Mouse (Mus musculus) liver, adult 2 months (tissue): ENCODE measurements around the gene Ralgds. TPM values are rescaled to one million over a fixed set of nuclear protein-coding genes. Genes with fewer than 3 reads are reported as not detected.

Experiments
- DNase-seq: peaks from one replicate; pipeline ENCODE4 v3.0.0-alpha.2; 2011; ENCODE audit warnings: low read depth, low spot score; ENCODE audit errors: extremely low read depth
- H3K27ac ChIP-seq: fragments of 200-500 bp; replicated peaks from 2 replicates; pipeline ENCODE4 v1.5.1; 2012; ENCODE audit warnings: low read depth, mild to moderate bottlenecking, control low read depth, inconsistent platforms, low read length; ENCODE audit not compliant: insufficient read depth
- H3K27me3 ChIP-seq: fragments of 200-500 bp; 2 replicates; pipeline ENCODE4 v1.6.1; 2012; ENCODE audit warnings: mild to moderate bottlenecking, moderate library complexity, low read length, inconsistent platforms; ENCODE audit not compliant: control insufficient read depth, insufficient read depth
- H3K36me3 ChIP-seq: fragments of 200-500 bp; 2 replicates; pipeline ENCODE4 v1.6.1; 2012; ENCODE audit warnings: low read length, inconsistent platforms; ENCODE audit not compliant: control insufficient read depth, insufficient read depth
- H3K4me1 ChIP-seq: fragments of 200-500 bp; 2 replicates; pipeline ENCODE4 v1.6.1; 2011; ENCODE audit warnings: low read length; ENCODE audit not compliant: control insufficient read depth, insufficient read depth
- H3K4me3 ChIP-seq: fragments of 200-500 bp; 2 replicates; pipeline ENCODE4 v1.5.1; 2011; ENCODE audit warnings: low read depth, mild to moderate bottlenecking, control low read depth, low read length, moderate library complexity; ENCODE audit not compliant: insufficient read depth
- H3K79me2 ChIP-seq: fragments of 200-500 bp; 2 replicates; pipeline ENCODE4 v1.6.1; 2012; ENCODE audit warnings: inconsistent platforms, mild to moderate bottlenecking, low read length, moderate library complexity; ENCODE audit not compliant: control insufficient read depth, insufficient read depth
- H3K9ac ChIP-seq: fragments of 200-500 bp; 2 replicates; pipeline ENCODE4 v1.6.1; 2012; ENCODE audit warnings: low read depth, mild to moderate bottlenecking, control low read depth, inconsistent platforms, low read length
- CTCF ChIP-seq: fragments of 200-500 bp; IDR thresholded peaks from 2 replicates; pipeline ENCODE4 v1.5.1; 2011; ENCODE audit warnings: low read depth, low read length, control low read depth
- POLR2A ChIP-seq: fragments of 200-500 bp; IDR thresholded peaks from 2 replicates; pipeline ENCODE4 v1.6.1; 2011; ENCODE audit warnings: low read length, control low read depth; ENCODE audit not compliant: insufficient read depth; ENCODE audit errors: extremely low read depth
- WGBS: fragments of 180-500 bp; shearing (Covaris S2); methylation state at CpG from one replicate; pipeline ENCODE4 v1.1.7; 2018; 5-methylcytosine and 5-hydroxymethylcytosine counted together
- polyA plus RNA-seq: library from polyadenylated mRNA; depleted of rRNA; stranded (reverse); fragments of >200 nt; gene quantifications from 2 replicates; pipeline ENCODE4 v1.2.3, GENCODE M21; 2012
- total RNA-seq: library from RNA; depleted of rRNA; stranded (reverse); fragments of >200 nt; gene quantifications from 2 replicates; pipeline ENCODE4 v1.2.3, GENCODE M21; 2014

Ralgds gene
- total and polyA plus RNA-seq, 2 experiments: 1.1 to 3.0 TPM

DNA sequence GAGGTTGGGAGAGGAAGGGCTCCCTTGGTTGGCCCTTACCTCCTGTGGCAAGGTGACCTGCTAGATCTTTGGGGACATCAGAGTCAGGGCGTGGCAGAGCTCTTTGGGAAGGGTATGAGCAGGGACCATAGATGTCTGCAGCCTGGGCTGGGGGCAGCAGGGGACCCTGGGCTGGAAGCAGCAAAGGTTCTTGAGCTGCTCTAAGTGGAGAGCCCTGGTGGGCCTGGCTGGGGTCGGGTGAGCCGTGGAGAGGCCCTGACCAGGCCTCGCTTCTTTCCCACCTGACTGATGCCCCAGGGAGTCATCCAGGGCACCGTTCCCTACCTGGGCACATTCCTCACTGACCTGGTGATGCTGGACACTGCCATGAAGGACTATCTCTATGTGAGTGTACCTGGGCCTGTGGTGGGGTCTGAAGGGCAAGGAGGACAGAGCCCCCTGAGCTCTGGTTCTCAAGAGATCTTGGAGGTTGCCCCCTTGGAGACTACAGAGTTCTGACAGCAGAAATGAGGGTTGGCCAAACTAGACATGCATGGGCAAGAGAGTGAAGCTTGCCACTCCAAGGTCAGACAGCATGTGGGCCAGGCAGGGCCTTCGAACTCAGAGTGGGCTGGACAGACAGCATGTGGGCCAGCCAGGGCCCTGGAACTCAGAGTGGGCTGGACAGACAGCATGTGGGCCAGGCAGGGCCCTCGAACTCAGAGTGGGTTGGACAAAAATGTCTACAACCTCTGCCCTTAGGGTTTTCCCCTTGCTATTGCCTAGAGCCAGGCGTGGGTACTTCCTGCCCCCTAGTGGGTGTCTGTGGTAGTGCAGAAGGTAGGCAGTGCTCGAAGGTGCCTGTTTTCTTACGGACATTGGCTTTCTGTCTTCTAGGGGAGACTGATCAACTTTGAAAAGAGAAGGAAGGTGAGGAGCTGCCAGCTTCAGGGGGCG lies 34.6 kb downstream of the Ralgds start:
- Histone ChIP-seq H3K36me3 (no peaks in the 10 kb centered on the region), H3K4me1 (no peaks in the 10 kb centered on the region), H3K27me3 (no peaks in the 10 kb centered on the region), H3K79me2 (no peaks in the 10 kb centered on the region), H3K27ac (no peak overlapping the region), H3K4me3 (no peak overlapping the region), H3K9ac (no peak overlapping the region)
- 49% methylated on average over 11 of the region's 11 CpGs for WGBS
- peak; percentile 45 for DNase-seq
- no peak for TF ChIP-seq POLR2A
- peak; percentile 98 for TF ChIP-seq CTCF

DNA sequence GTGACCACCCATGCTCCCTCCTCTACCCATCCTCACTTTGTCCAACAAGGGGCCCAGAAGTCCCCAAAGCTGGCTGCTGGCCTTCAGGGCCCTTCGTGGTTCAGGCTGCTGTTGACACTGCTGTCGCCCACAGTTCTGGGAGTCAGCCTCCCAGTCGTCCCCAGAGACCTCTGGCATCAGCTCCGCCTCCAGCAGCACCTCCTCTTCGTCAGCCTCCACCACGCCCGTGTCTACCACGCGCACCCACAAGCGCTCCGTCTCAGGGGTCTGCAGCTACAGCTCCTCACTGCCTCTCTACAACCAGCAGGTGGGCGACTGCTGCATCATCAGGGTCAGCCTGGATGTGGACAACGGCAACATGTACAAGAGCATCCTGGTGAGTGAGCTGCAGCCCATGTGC lies 36.2 kb downstream of the Ralgds start:
- WGBS: 91% methylated on average over 13 of the region's 13 CpGs
- H3K9ac ChIP-seq: no peak overlapping the region
- no peak for TF ChIP-seq POLR2A
- no peak for TF ChIP-seq CTCF
- H3K4me1 ChIP-seq: no peaks in the 10 kb centered on the region
- H3K4me3 ChIP-seq: no peak overlapping the region
- H3K79me2 ChIP-seq: no peaks in the 10 kb centered on the region
- no peaks in the 10 kb centered on the region for H3K36me3 ChIP-seq
- no peaks in the 10 kb centered on the region for H3K27me3 ChIP-seq
- no peak overlapping the region for H3K27ac ChIP-seq
- DNase-seq: no peak

DNA sequence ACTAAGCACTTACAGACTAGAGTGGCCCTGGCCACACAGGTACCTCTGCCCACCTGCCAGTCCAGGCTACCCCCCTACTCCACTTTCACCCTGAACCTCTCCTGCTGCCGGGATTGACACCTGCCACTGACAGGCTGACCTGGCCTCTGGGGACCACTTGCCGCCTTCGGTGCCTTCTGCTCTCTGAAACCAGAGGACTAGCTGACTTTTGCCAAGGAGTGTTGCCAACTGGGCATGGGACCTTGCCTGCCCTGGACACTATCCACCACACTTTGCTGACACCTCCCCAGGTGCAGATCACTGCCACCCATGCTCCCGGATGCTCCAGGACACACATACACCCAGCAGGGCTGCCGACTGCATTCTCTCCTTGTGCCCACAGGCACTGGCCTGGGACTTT lies 39.4 kb downstream of the Ralgds start:
- H3K27me3 ChIP-seq: no peaks in the 10 kb centered on the region
- H3K4me3 ChIP-seq: no peak overlapping the region
- H3K36me3 ChIP-seq: no peaks in the 10 kb centered on the region
- no peaks in the 10 kb centered on the region for H3K79me2 ChIP-seq
- no peak for TF ChIP-seq POLR2A
- no peak for TF ChIP-seq CTCF
- H3K4me1 ChIP-seq: no peaks in the 10 kb centered on the region
- 86% methylated on average over 5 of the region's 5 CpGs for whole genome bisulfite sequencing
- no peak overlapping the region for H3K27ac ChIP-seq
- no peak overlapping the region for H3K9ac ChIP-seq
- DNase-seq: no peak

- no peaks in the 10 kb centered on the region for H3K36me3 ChIP-seq
- TF ChIP-seq CTCF (no peak), POLR2A (no peak)
- no peak overlapping the region for H3K9ac ChIP-seq
- no peak overlapping the region for H3K4me3 ChIP-seq
- 82% methylated on average over 5 of the region's 5 CpGs for WGBS
- no peaks in the 10 kb centered on the region for H3K27me3 ChIP-seq
- DNase-seq: no peak
- H3K79me2 ChIP-seq: no peaks in the 10 kb centered on the region
- H3K4me1 ChIP-seq: no peaks in the 10 kb centered on the region
- H3K27ac ChIP-seq: no peak overlapping the region
Measured at GRCm38 (mm10) chr2:28557452-28557851, 44.5 kb downstream of the Ralgds start.

GRCm38 (mm10) chr2:28563303-28563702 lies 50.4 kb downstream of the Ralgds start, which contains the start of gene Cel:
Cel (minus strand) TSS chr2:28563403.
- DNase-seq: no peak
- Histone ChIP-seq H3K4me1 (0 out of 2 replicates have a peak, but pooled peaks cover 3% of the 10 kb centered on the region), H3K27ac (no peak within 1 kb of the TSS), H3K4me3 (no peak within 1 kb of the TSS), H3K79me2 (no peaks in the 10 kb centered on the region), H3K27me3 (no peaks in the 10 kb centered on the region), H3K9ac (no peak within 1 kb of the TSS), H3K36me3 (peaks cover 4% of the 10 kb centered on the region; the same call in 1 of the 2 replicates)
- TF ChIP-seq CTCF (no peak), POLR2A (no peak)
- WGBS: 63% methylated on average over 6 of the region's 6 CpGs

DNA sequence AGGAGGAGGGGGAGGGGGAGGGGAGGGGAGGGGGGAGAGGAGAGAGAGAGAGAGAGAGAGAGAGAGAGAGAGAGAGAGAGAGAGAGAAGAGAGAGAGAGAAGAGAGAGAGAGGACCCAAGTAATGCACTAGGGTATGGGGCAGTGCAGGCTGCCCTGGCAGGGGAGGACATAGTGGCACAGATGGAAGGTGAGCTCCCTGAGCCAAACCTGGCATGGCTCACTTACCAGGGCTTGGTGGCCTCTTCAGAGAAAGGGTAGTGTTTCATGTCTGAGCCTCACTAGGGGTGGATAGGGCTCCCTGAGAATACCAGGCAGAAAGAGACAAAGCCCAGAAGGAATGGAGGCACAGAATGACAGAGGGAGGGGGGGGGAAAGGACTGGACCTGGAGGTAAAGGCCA lies 50.9 kb downstream of the Ralgds start:
- H3K4me3 ChIP-seq: no peak overlapping the region
- no peak for TF ChIP-seq CTCF
- no peak for TF ChIP-seq POLR2A
- H3K36me3 ChIP-seq: peaks cover 4% of the 10 kb centered on the region; the same call in 1 of the 2 replicates
- no peak for DNase-seq
- no peak overlapping the region for H3K27ac ChIP-seq
- no peaks in the 10 kb centered on the region for H3K79me2 ChIP-seq
- H3K9ac ChIP-seq: no peak overlapping the region
- H3K4me1 ChIP-seq: 0 out of 2 replicates have a peak, but pooled peaks cover 3% of the 10 kb centered on the region
- no peaks in the 10 kb centered on the region for H3K27me3 ChIP-seq
